ENCODE assay signal across 10 mouse cellular contexts in the genomic region with DNA sequence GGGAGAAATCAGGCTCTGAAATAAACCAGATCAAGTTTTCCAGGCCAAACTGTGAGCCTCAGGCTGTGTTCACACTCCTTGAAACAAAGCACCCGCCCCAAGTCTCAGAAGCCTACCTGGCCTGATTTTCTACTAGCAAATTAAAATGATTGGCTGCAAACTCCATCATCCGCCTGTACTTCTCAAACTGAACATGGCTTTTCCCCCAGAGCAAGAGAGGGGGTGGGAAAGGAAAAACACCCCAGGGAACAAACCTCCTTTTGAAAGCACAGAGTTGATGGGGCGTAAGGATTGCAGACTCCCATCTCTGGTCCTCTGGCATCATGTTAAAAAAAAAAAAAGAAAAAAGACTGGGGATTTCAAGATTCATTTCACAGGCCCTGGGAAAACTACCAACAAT. TPM values are rescaled to one million over a fixed set of nuclear protein-coding genes. Genes with fewer than 3 reads are reported as not detected.
DNase-seq lines count a peak whose midpoint lies in the region; ATAC-seq lines count a peak whose summit lies in the region.
"Had no signal": no experiment of that assay in that cellular context is flagged by ENCODE, and none has a peak within 500 bp of the region (broad histone marks: within the 10 kb centered on the region; RNA-seq: fewer than 3 reads in every experiment).

No protein-coding gene starts in this region.

- no peak for DNase-seq in heart, postnatal 10 days
- DNase-seq in yolk sac, embryonic 10.5 days (ENCODE audit: low spot score): no peak
- DNase-seq in cerebellum, postnatal 10 days: no peak
- DNase-seq in ovary, postnatal 10 days (ENCODE audit: low spot score): no peak

- peak overlapping the region; percentile 95 for H3K4me2 ChIP-seq in heart, embryonic 16.5 days (ENCODE audit: low read depth, low read length)
- H3K4me2 ChIP-seq in embryonic facial prominence, embryonic 12.5 days (replicated peaks): peak overlapping the region; percentile 73
- peak overlapping the region; percentile 79 for H3K4me2 ChIP-seq in intestine, embryonic 16.5 days (ENCODE audit: low read depth, low read length)
- peak overlapping the region; percentile 85 for H3K4me2 ChIP-seq in neural tube, embryonic 13.5 days

- ATAC-seq in heart, embryonic 16.5 days (replicated peaks; ENCODE audit: extremely low read depth, insufficient read depth, low FRiP score): no peak
- ATAC-seq in embryonic facial prominence, embryonic 12.5 days (ENCODE audit: insufficient number of reproducible peaks, insufficient read depth, low FRiP score, low TSS enrichment): no peak
- no peak for ATAC-seq in intestine, embryonic 16.5 days
- no peak for ATAC-seq in neural tube, embryonic 13.5 days (ENCODE audit: low read depth)

- no peaks in the 10 kb centered on the region for H3K27me3 ChIP-seq in heart, embryonic 16.5 days (ENCODE audit: control insufficient read depth, insufficient read depth, low read length)
- no peaks in the 10 kb centered on the region for H3K27me3 ChIP-seq in embryonic facial prominence, embryonic 12.5 days
- H3K27me3 ChIP-seq in intestine, embryonic 16.5 days (replicated peaks; ENCODE audit: control insufficient read depth, insufficient read depth, low read length): no peaks in the 10 kb centered on the region
- H3K27me3 ChIP-seq in neural tube, embryonic 13.5 days: no peaks in the 10 kb centered on the region

- no peak overlapping the region for H3K27ac ChIP-seq in heart, embryonic 16.5 days (ENCODE audit: low read length)
- no peak overlapping the region for H3K27ac ChIP-seq in embryonic facial prominence, embryonic 12.5 days
- no peak overlapping the region for H3K27ac ChIP-seq in intestine, embryonic 16.5 days (ENCODE audit: low read length)
- H3K27ac ChIP-seq in neural tube, embryonic 13.5 days (replicated peaks): 0 out of 2 replicates have a peak overlapping the region, but pooled peaks have one; percentile 23

- H3K4me1 ChIP-seq in heart, embryonic 16.5 days (ENCODE audit: control insufficient read depth, insufficient read depth, low read length): peaks cover 38% of the 10 kb centered on the region
- H3K4me1 ChIP-seq in embryonic facial prominence, embryonic 12.5 days: peaks cover 17% of the 10 kb centered on the region
- H3K4me1 ChIP-seq in intestine, embryonic 16.5 days (ENCODE audit: control insufficient read depth, insufficient read depth, low read length): peaks cover 29% of the 10 kb centered on the region
- H3K4me1 ChIP-seq in neural tube, embryonic 13.5 days (replicated peaks): peaks cover 63% of the 10 kb centered on the region

- peaks cover 5% of the 10 kb centered on the region; the same call in 1 of the 2 replicates for H3K36me3 ChIP-seq in heart, embryonic 16.5 days (ENCODE audit: control insufficient read depth, insufficient read depth)
- H3K36me3 ChIP-seq in embryonic facial prominence, embryonic 12.5 days: peaks cover 24% of the 10 kb centered on the region
- H3K36me3 ChIP-seq in intestine, embryonic 16.5 days (ENCODE audit: control insufficient read depth, insufficient read depth, low read length): no peaks in the 10 kb centered on the region
- H3K36me3 ChIP-seq in neural tube, embryonic 13.5 days: peaks cover 19% of the 10 kb centered on the region; the same call in 1 of the 2 replicates

- 67% methylated on average over 3 of the region's 3 CpGs for WGBS in heart, embryonic 16.5 days
- 51% methylated on average over 3 of the region's 3 CpGs for WGBS in embryonic facial prominence, embryonic 12.5 days
- 46% methylated on average over 3 of the region's 3 CpGs for WGBS in intestine, embryonic 16.5 days
- WGBS in neural tube, embryonic 13.5 days: 60% methylated on average over 3 of the region's 3 CpGs

- peak overlapping the region; percentile 66 for H3K4me3 ChIP-seq in heart, embryonic 16.5 days (ENCODE audit: low read length)
- H3K4me3 ChIP-seq in embryonic facial prominence, embryonic 12.5 days: peak overlapping the region; percentile 62
- peak overlapping the region; percentile 86 for H3K4me3 ChIP-seq in intestine, embryonic 16.5 days (ENCODE audit: low read length)
- peak overlapping the region; percentile 86 for H3K4me3 ChIP-seq in neural tube, embryonic 13.5 days

- peak overlapping the region; percentile 56 for H3K9ac ChIP-seq in heart, embryonic 16.5 days (ENCODE audit: low read length)
- H3K9ac ChIP-seq in embryonic facial prominence, embryonic 12.5 days: peak overlapping the region; percentile 88
- peak overlapping the region; percentile 55 for H3K9ac ChIP-seq in intestine, embryonic 16.5 days (ENCODE audit: low read depth, low read length)
- peak overlapping the region; percentile 96 for H3K9ac ChIP-seq in neural tube, embryonic 13.5 days

- intact Hi-C loops in heart, postnatal 10 days (cut with DNase I): no loop called here

- H3K9me3 ChIP-seq in heart, embryonic 16.5 days (replicated peaks; ENCODE audit: control insufficient read depth, low read length): no peaks in the 10 kb centered on the region
- H3K9me3 ChIP-seq in embryonic facial prominence, embryonic 12.5 days: no peaks in the 10 kb centered on the region
- no peaks in the 10 kb centered on the region for H3K9me3 ChIP-seq in intestine, embryonic 16.5 days (ENCODE audit: control insufficient read depth, low read length)
- H3K9me3 ChIP-seq in neural tube, embryonic 13.5 days: no peaks in the 10 kb centered on the region

RNA-seq across cellular contexts. Expression of a gene that starts 15.1 kb away (rescaled TPM):
- polyA plus RNA-seq in heart, embryonic 16.5 days (2015; fragmentation: Nextera tagmentation; extraction: Ambion mirVana): 372 and 402 TPM in 2 replicates
- 100 to 1,000 TPM; 181 to 199 TPM for total RNA-seq in heart, postnatal 10 days (2021)
- 588 TPM in 2 replicates for polyA plus RNA-seq in embryonic facial prominence, embryonic 12.5 days (2016; fragmentation: Nextera tagmentation; extraction: Ambion mirVana)
- 660 and 691 TPM in 2 replicates for polyA plus RNA-seq in intestine, embryonic 16.5 days (2015; fragmentation: Nextera tagmentation; extraction: Ambion mirVana)
- polyA plus RNA-seq in neural tube, embryonic 13.5 days (2015; fragmentation: Nextera tagmentation; extraction: Ambion mirVana): 1,063 and 1,130 TPM in 2 replicates

RNA-seq across cellular contexts. Expression of a gene that starts 15.3 kb away (rescaled TPM):
- 47.8 and 49.3 TPM in 2 replicates for polyA plus RNA-seq in heart, embryonic 16.5 days (2015; fragmentation: Nextera tagmentation; extraction: Ambion mirVana)
- 10 to 100 TPM; 17.5 to 18.0 TPM for total RNA-seq in heart, postnatal 10 days (2021)
- 69.0 and 75.4 TPM in 2 replicates for polyA plus RNA-seq in embryonic facial prominence, embryonic 12.5 days (2016; fragmentation: Nextera tagmentation; extraction: Ambion mirVana)
- polyA plus RNA-seq in intestine, embryonic 16.5 days (2015; fragmentation: Nextera tagmentation; extraction: Ambion mirVana): 46.7 and 52.0 TPM in 2 replicates
- polyA plus RNA-seq in neural tube, embryonic 13.5 days (2015; fragmentation: Nextera tagmentation; extraction: Ambion mirVana): 54.3 and 54.4 TPM in 2 replicates

RNA-seq across cellular contexts. Expression of a gene that starts 26.2 kb away (rescaled TPM):
- 612 and 678 TPM in 2 replicates for polyA plus RNA-seq in heart, embryonic 16.5 days (2015; fragmentation: Nextera tagmentation; extraction: Ambion mirVana)
- total RNA-seq in heart, postnatal 10 days (2021): 100 to 1,000 TPM; 597 to 620 TPM
- polyA plus RNA-seq in embryonic facial prominence, embryonic 12.5 days (2016; fragmentation: Nextera tagmentation; extraction: Ambion mirVana): 312 and 333 TPM in 2 replicates
- 418 and 429 TPM in 2 replicates for polyA plus RNA-seq in intestine, embryonic 16.5 days (2015; fragmentation: Nextera tagmentation; extraction: Ambion mirVana)
- polyA plus RNA-seq in neural tube, embryonic 13.5 days (2015; fragmentation: Nextera tagmentation; extraction: Ambion mirVana): 354 and 397 TPM in 2 replicates

RNA-seq across cellular contexts. Expression of a gene that starts 57.1 kb away (rescaled TPM):
- not detected in 2 replicates for polyA plus RNA-seq in heart, embryonic 16.5 days (2015; fragmentation: Nextera tagmentation; extraction: Ambion mirVana)
- total RNA-seq in heart, postnatal 10 days (2021): not detected
- polyA plus RNA-seq in embryonic facial prominence, embryonic 12.5 days (2016; fragmentation: Nextera tagmentation; extraction: Ambion mirVana): not detected in 2 replicates
- not detected in 2 replicates for polyA plus RNA-seq in intestine, embryonic 16.5 days (2015; fragmentation: Nextera tagmentation; extraction: Ambion mirVana)
- polyA plus RNA-seq in neural tube, embryonic 13.5 days (2015; fragmentation: Nextera tagmentation; extraction: Ambion mirVana): 0.04 TPM in 1 of 2 replicates, not detected in the other
- total RNA-seq: hematopoietic stem cell, adult 5-6 weeks; neutrophil, adult 5-6 weeks had no signal

RNA-seq across cellular contexts. Expression of a gene that starts 59.8 kb away (rescaled TPM):
- polyA plus RNA-seq in heart, embryonic 16.5 days (2015; fragmentation: Nextera tagmentation; extraction: Ambion mirVana): 135 and 146 TPM in 2 replicates
- total RNA-seq in heart, postnatal 10 days (2021): 10 to 100 TPM; 46.1 to 48.7 TPM
- polyA plus RNA-seq in embryonic facial prominence, embryonic 12.5 days (2016; fragmentation: Nextera tagmentation; extraction: Ambion mirVana): 207 and 212 TPM in 2 replicates
- polyA plus RNA-seq in intestine, embryonic 16.5 days (2015; fragmentation: Nextera tagmentation; extraction: Ambion mirVana): 153 and 171 TPM in 2 replicates
- polyA plus RNA-seq in neural tube, embryonic 13.5 days (2015; fragmentation: Nextera tagmentation; extraction: Ambion mirVana): 149 and 151 TPM in 2 replicates
